Mouse (Mus musculus) skeletal muscle tissue, postnatal 0 days (tissue): ENCODE data around the gene Nr2e1. TPM values are rescaled to one million over a fixed set of nuclear protein-coding genes. Genes with fewer than 3 reads are reported as not detected.

Experiments used
- polyA plus RNA-seq: library from polyadenylated mRNA; unstranded; fragments of >200 nt; fragmentation: Nextera tagmentation; extraction: Ambion mirVana; gene quantifications from 2 replicates; pipeline ENCODE4 v1.2.1, GENCODE M21; 2015

Gene Nr2e1
- polyA plus RNA-seq: not detected in 2 replicates

DNA sequence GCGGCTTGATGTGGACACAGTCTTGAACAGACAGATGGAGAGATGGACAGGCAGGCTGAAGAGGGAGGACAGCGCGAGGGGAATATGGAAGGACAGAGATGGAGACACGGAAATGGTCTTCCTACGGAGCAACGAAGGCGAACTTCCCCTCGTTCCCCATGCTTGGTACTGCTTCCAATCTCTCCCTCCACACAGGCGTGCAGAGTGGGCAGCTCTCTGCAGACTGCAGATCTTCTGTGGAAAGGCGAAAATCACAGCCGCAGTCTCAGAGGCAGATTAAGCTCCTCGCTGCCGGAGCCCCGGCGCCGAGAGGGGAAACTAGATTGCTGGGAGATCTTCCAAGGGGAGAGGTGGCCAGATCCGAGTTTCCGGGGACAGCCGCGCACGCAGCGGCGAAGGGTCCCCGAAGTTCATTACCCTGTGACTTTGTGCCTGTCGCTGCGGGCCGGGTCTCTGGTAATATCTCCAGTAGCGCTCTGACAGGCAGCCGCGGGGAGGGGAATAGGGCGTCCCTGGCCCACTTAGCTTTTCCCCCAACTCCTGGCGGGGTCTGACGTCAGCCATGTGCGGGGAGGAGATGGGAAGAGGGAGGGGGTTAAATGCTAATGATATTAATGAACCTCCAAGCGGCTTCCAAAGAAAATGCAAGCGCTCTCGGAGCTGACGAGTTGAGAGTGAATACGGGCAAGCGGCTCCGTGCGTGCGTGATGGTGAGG lies at the start of gene Nr2e1, which contains the start of gene Ostm1:
TSS of gene Nr2e1 (minus strand) at position 476 of the 716 bp plus-strand sequence.
TSS of gene Ostm1 (plus strand) at position 666 of the 716 bp plus-strand sequence.

Other genes starting within 250 kb of the Nr2e1 start
- 6.2 and 7.1 TPM in 2 replicates for gene Afg1l, start 105.1 kb downstream of the Nr2e1 start, polyA plus RNA-seq
- gene Snx3, start 81.6 kb downstream of the Nr2e1 start, polyA plus RNA-seq: 195 and 235 TPM in 2 replicates
- 5.7 and 7.2 TPM in 2 replicates for gene Ostm1, start 190 bp upstream of the Nr2e1 start, polyA plus RNA-seq
- gene Sec63, start 177.9 kb upstream of the Nr2e1 start, polyA plus RNA-seq: 9.9 and 11.2 TPM in 2 replicates